Mouse (Mus musculus): ENCODE measurements around the gene Tada2a. TPM values are rescaled to one million over a fixed set of nuclear protein-coding genes. Genes with fewer than 3 reads are reported as not detected.

Tada2a gene
- polyA plus RNA-seq, 1 experiment from 2014 or later = 42.6 TPM

- Histone ChIP-seq H3K9me3 (no peaks in the 10 kb centered on the region), H3K9ac (no peak overlapping the region), H3K4me1 (peaks cover 1% of the 10 kb centered on the region; the same call in 1 of the 2 replicates), H3K27ac (no peak overlapping the region), H3K27me3 (no peaks in the 10 kb centered on the region), H3K4me2 (no peak overlapping the region), H3K4me3 (no peak overlapping the region), H3K36me3 (no peaks in the 10 kb centered on the region)
- ATAC-seq (ENCODE audit: insufficient number of reproducible peaks, insufficient read depth, low FRiP score, low TSS enrichment, low read depth) = no peak
- 75% methylated on average over 6 of the region's 6 CpGs for WGBS
Measured at GRCm38 (mm10) chr11:84060635-84061034, 68.8 kb downstream of the Tada2a start.

GRCm38 (mm10) chr11:84059784-84060183 lies 69.6 kb downstream of the Tada2a start:
- Histone ChIP-seq H3K27me3 (no peaks in the 10 kb centered on the region), H3K9ac (no peak overlapping the region), H3K36me3 (no peaks in the 10 kb centered on the region), H3K4me1 (no peaks in the 10 kb centered on the region), H3K9me3 (no peaks in the 10 kb centered on the region), H3K27ac (no peak overlapping the region), H3K4me3 (no peak overlapping the region), H3K4me2 (no peak overlapping the region)
- 84% methylated on average over 2 of the region's 2 CpGs for WGBS
- no peak for ATAC-seq (ENCODE audit: insufficient number of reproducible peaks, insufficient read depth, low FRiP score, low TSS enrichment, low read depth)

GRCm38 (mm10) chr11:84057418-84057817 lies 72.0 kb downstream of the Tada2a start:
- no peak overlapping the region for H3K4me2 ChIP-seq
- H3K4me1 ChIP-seq = peaks cover 5% of the 10 kb centered on the region
- H3K36me3 ChIP-seq = no peaks in the 10 kb centered on the region
- no peak overlapping the region for H3K9ac ChIP-seq
- peak; percentile 32; the same call in 1 of the 2 replicates for ATAC-seq (ENCODE audit: insufficient number of reproducible peaks, insufficient read depth, low FRiP score, low TSS enrichment, low read depth)
- H3K9me3 ChIP-seq = no peaks in the 10 kb centered on the region
- H3K27ac ChIP-seq = no peak overlapping the region
- H3K27me3 ChIP-seq = no peaks in the 10 kb centered on the region
- no peak overlapping the region for H3K4me3 ChIP-seq
- 86% methylated on average over 2 of the region's 2 CpGs for WGBS

GRCm38 (mm10) chr11:84053524-84054163 lies 75.8 kb downstream of the Tada2a start:
- peaks cover 10% of the 10 kb centered on the region for H3K4me1 ChIP-seq
- no peak overlapping the region for H3K4me3 ChIP-seq
- 63% methylated on average over 10 of the region's 10 CpGs for WGBS
- no peak overlapping the region for H3K27ac ChIP-seq
- no peak for ATAC-seq (ENCODE audit: insufficient number of reproducible peaks, insufficient read depth, low FRiP score, low TSS enrichment, low read depth)
- no peak overlapping the region for H3K4me2 ChIP-seq
- H3K9me3 ChIP-seq = no peaks in the 10 kb centered on the region
- no peak overlapping the region for H3K9ac ChIP-seq
- peaks cover 2% of the 10 kb centered on the region; the same call in 1 of the 2 replicates for H3K36me3 ChIP-seq
- H3K27me3 ChIP-seq = no peaks in the 10 kb centered on the region

- no peak overlapping the region for H3K4me2 ChIP-seq
- peaks cover 4% of the 10 kb centered on the region; the same call in 1 of the 2 replicates for H3K36me3 ChIP-seq
- no peaks in the 10 kb centered on the region for H3K27me3 ChIP-seq
- H3K9me3 ChIP-seq = no peaks in the 10 kb centered on the region
- no peak overlapping the region for H3K9ac ChIP-seq
- H3K4me3 ChIP-seq = no peak overlapping the region
- no peak for ATAC-seq (ENCODE audit: insufficient number of reproducible peaks, insufficient read depth, low FRiP score, low TSS enrichment, low read depth)
- H3K4me1 ChIP-seq = peaks cover 16% of the 10 kb centered on the region
- 81% methylated on average over 7 of the region's 7 CpGs for WGBS
- no peak overlapping the region for H3K27ac ChIP-seq
Measured at GRCm38 (mm10) chr11:84053055-84053454, 76.3 kb downstream of the Tada2a start.

GRCm38 (mm10) chr11:84048411-84048810 lies 81.0 kb downstream of the Tada2a start:
- Histone ChIP-seq H3K27ac (0 out of 2 replicates have a peak overlapping the region, but pooled peaks have one; percentile 22), H3K4me1 (peaks cover 22% of the 10 kb centered on the region), H3K9me3 (no peaks in the 10 kb centered on the region), H3K36me3 (peaks cover 4% of the 10 kb centered on the region; the same call in 1 of the 2 replicates), H3K27me3 (no peaks in the 10 kb centered on the region), H3K4me2 (no peak overlapping the region), H3K9ac (no peak overlapping the region), H3K4me3 (no peak overlapping the region)
- ATAC-seq (ENCODE audit: insufficient number of reproducible peaks, insufficient read depth, low FRiP score, low TSS enrichment, low read depth) = no peak
- WGBS = 69% methylated on average over 10 of the region's 10 CpGs

GRCm38 (mm10) chr11:84047270-84047669 lies 82.1 kb downstream of the Tada2a start:
- no peak for ATAC-seq (ENCODE audit: insufficient number of reproducible peaks, insufficient read depth, low FRiP score, low TSS enrichment, low read depth)
- Histone ChIP-seq H3K9me3 (no peaks in the 10 kb centered on the region), H3K27ac (0 out of 2 replicates have a peak overlapping the region, but pooled peaks have one; percentile 30), H3K27me3 (no peaks in the 10 kb centered on the region), H3K4me2 (no peak overlapping the region), H3K9ac (no peak overlapping the region), H3K4me1 (peaks cover 31% of the 10 kb centered on the region), H3K4me3 (no peak overlapping the region), H3K36me3 (peaks cover 4% of the 10 kb centered on the region; the same call in 1 of the 2 replicates)
- 39% methylated on average over 4 of the region's 4 CpGs for WGBS

- ATAC-seq (ENCODE audit: insufficient number of reproducible peaks, insufficient read depth, low FRiP score, low TSS enrichment, low read depth) = no peak
- Histone ChIP-seq H3K4me2 (no peak overlapping the region), H3K4me3 (no peak overlapping the region), H3K9me3 (no peaks in the 10 kb centered on the region), H3K36me3 (peaks cover 17% of the 10 kb centered on the region), H3K4me1 (peaks cover 31% of the 10 kb centered on the region), H3K27me3 (no peaks in the 10 kb centered on the region), H3K9ac (no peak overlapping the region), H3K27ac (no peak overlapping the region)
- 22% methylated on average over 1 of the region's 1 CpGs for WGBS
Measured at GRCm38 (mm10) chr11:84044988-84045387, 84.4 kb downstream of the Tada2a start.

- H3K9me3 ChIP-seq = no peaks in the 10 kb centered on the region
- no peak overlapping the region for H3K9ac ChIP-seq
- no peak overlapping the region for H3K4me2 ChIP-seq
- no peaks in the 10 kb centered on the region for H3K27me3 ChIP-seq
- peaks cover 21% of the 10 kb centered on the region for H3K4me1 ChIP-seq
- H3K36me3 ChIP-seq = peaks cover 20% of the 10 kb centered on the region
- H3K27ac ChIP-seq = peak overlapping the region; percentile 51
- WGBS = 44% methylated on average over 14 of the region's 14 CpGs
- H3K4me3 ChIP-seq = no peak overlapping the region
- no peak for ATAC-seq (ENCODE audit: insufficient number of reproducible peaks, insufficient read depth, low FRiP score, low TSS enrichment, low read depth)
Measured at GRCm38 (mm10) chr11:84042808-84043762, 86.3 kb downstream of the Tada2a start.

GRCm38 (mm10) chr11:84040621-84041020 lies 88.8 kb downstream of the Tada2a start:
- H3K27ac ChIP-seq = no peak overlapping the region
- H3K4me3 ChIP-seq = no peak overlapping the region
- H3K4me2 ChIP-seq = no peak overlapping the region
- ATAC-seq (ENCODE audit: insufficient number of reproducible peaks, insufficient read depth, low FRiP score, low TSS enrichment, low read depth) = no peak
- H3K36me3 ChIP-seq = peaks cover 25% of the 10 kb centered on the region
- H3K27me3 ChIP-seq = no peaks in the 10 kb centered on the region
- H3K4me1 ChIP-seq = peaks cover 15% of the 10 kb centered on the region
- H3K9ac ChIP-seq = no peak overlapping the region
- WGBS = 73% methylated on average over 6 of the region's 6 CpGs
- H3K9me3 ChIP-seq = no peaks in the 10 kb centered on the region

GRCm38 (mm10) chr11:84033671-84034070 lies 95.7 kb downstream of the Tada2a start:
- Histone ChIP-seq H3K27ac (no peak overlapping the region), H3K4me3 (no peak overlapping the region), H3K27me3 (no peaks in the 10 kb centered on the region), H3K4me2 (no peak overlapping the region), H3K9ac (no peak overlapping the region), H3K4me1 (0 out of 2 replicates have a peak, but pooled peaks cover 5% of the 10 kb centered on the region), H3K9me3 (no peaks in the 10 kb centered on the region), H3K36me3 (peaks cover 20% of the 10 kb centered on the region)
- ATAC-seq (ENCODE audit: insufficient number of reproducible peaks, insufficient read depth, low FRiP score, low TSS enrichment, low read depth) = no peak
- WGBS = 46% methylated on average over 5 of the region's 5 CpGs
